Mouse (Mus musculus) testis, postnatal 14 days (tissue): ENCODE data around the gene Cyth3.

ENCODE experiments used
- DNase-seq: peaks from one replicate; pipeline ENCODE4 v3.0.0; 2021; ENCODE audit warnings: low spot score

The Cyth3 gene

DNA sequence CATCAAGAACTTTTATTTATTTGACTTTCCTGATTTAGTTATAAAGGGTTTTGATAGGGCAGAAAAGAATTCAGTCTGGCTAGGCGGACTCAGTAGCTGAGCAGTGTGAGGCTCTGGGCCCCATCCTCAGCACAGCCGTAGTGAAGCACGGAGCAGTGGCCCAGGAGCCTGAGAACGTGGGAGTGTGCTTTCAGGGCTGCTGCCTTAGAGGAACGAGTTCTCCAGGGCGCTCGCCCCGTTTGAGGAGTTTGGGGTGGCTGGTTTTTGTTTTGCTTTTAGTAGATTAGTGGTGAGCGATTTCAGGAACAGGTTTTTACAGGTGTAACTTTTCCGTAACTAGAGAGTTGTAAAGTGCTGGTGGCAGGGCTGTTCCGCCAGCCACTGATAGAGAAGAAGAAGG is 13.1 kb downstream of the Cyth3 start:
- DNase-seq, result no peak

GRCm38 (mm10) chr5:143636173-143636572 is 13.9 kb downstream of the Cyth3 start:
- no peak for DNase-seq

DNA sequence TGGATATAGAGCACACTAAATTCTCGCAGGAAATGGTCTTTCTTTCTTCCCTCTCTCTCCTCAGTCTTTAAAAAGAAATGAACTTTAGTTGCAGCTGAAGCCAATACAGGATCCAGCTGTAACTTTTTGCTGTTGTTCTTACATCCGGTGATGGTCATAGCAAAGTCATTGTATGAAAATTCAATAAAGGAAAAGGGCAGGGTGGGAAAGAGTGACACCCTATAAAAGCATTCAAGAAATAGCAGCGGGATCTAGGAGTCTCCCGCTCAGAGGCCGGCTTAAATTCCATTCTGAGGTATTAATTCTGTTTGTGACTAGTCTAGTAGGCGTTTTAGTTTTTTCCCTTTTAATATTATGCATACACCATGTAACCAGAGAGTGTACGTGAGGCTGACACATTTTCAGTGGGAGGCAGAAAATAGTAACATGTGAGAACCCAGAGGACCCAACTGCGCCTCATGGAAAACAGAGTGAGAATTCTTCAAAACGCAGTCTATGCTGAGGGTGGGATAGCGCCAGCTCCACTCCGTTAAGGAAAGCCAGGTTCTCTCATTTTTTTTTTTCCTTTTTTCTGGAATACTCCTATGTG is 15.7 kb downstream of the Cyth3 start:
- no peak for DNase-seq

GRCm38 (mm10) chr5:143638516-143639270 is 16.4 kb downstream of the Cyth3 start:
- no peak for DNase-seq

- no peak for DNase-seq
These were observed 17.1 kb downstream of the Cyth3 start for GRCm38 (mm10) chr5:143639329-143639728.

DNA sequence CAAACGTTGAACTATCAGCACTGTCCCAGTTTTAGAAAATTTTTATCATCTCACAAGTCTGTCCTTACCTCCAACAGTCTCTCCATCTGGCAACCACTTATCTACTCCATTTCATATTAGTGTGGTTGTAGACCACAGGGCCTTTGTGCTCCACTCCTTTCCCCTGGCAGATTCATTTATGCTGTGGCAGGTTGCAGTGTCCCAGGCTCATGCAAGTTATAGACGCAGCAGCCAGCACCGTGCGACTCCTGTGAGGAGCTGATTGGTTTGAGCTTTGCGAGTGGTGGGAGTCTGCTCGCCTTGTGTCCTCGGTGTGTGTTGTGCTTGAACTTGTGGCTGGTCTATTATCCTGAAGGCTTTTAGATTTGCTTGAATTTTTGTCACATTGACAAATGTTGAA is 17.6 kb downstream of the Cyth3 start:
- DNase-seq, result no peak

DNA sequence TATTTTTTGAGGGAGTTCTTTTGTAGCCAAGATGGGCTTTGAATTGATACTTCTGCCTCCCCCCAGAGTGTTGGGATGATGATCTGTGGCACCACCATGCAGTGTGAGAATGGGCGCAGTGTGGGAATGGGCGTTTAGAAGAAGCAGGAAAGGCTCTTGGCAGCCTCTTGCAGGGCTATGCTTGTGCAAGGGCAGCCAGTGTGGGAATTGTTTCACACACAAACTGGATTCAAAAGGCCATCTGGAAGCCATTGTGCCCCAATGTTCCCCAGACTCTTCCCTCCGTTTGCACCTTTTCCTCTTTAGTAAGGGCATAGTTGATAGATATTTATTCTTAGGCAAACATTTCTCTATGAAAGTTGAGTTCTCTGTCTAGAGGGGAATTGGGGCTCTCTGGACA is 19.3 kb downstream of the Cyth3 start:
- no peak for DNase-seq

DNA sequence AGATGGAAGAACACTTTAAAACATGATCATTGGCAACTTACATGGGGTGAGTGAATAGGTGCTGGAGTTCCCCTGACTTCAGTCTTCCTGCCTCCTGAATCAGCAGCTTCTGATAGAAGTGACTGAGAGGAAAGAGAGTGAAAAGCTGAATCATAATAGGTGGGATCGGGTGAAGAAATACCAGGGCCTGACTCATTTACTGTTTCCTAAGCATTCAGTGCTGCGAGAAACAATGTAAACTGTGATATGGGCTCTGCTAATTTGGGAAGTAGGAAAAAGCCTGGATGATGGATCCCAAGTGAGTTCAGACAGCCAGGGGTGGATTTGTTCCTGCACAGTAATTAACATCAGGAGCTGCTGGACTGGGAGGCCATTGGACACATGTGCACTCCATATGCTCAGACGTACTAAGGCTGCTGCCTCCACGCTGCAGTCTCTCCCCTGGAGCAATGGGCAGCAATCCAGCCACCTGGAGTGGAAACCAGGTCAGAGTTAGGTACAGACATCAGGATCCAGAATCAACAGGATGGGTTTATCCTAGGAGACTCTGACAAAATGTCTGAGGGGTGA is 20.1 kb downstream of the Cyth3 start:
- DNase-seq, result no peak

- DNase-seq, result no peak
These were observed 23.7 kb downstream of the Cyth3 start for GRCm38 (mm10) chr5:143645976-143646375.

GRCm38 (mm10) chr5:143647412-143647811 is 25.2 kb downstream of the Cyth3 start:
- no peak for DNase-seq

GRCm38 (mm10) chr5:143648058-143648457 is 25.8 kb downstream of the Cyth3 start:
- no peak for DNase-seq

- DNase-seq, result no peak
These were observed 26.9 kb downstream of the Cyth3 start for GRCm38 (mm10) chr5:143649168-143649567.

- DNase-seq, result no peak
These were observed 29.8 kb downstream of the Cyth3 start for GRCm38 (mm10) chr5:143651855-143652631.

- no peak for DNase-seq
These were observed 31.2 kb downstream of the Cyth3 start for GRCm38 (mm10) chr5:143653497-143653896.

DNA sequence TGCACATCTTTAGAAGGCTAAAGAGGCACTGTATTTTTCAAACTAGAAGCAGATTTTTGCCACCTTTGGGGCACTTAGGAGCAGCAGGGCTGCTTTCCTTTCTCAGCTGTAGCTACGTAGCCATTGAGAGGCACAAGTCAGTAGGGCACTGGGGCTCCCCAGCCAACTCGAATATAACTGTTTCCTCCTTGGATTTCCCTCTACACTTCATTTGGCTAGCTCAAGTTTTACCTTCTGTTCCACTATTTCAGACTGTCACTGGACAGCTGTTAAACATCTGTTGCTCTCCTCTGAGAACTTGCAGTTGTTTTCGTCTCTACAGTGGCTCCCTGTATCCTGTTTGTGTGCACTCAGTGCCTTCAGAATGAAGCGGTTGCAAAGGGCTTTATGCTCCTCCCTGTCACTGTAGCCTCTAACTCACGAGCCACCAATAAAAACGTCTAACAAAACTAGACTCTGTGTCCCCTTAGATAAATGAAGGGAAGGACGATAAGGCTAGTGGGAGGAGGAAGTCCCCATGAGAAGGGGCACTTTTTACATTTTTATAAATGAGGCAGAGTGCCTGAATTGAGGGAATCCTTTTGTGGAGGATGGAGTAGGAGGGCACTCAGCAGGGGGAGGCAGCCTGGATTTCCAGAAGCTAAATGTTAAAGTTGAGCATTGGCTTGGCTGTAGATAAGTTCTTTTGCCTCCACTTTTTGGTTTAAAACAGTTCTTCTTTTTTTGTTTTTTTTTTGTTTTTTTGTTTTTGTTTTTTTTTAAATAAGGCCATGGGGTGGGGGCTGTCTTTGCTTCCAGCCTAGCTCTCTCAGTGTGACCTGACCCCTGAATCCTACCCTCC is 32.6 kb downstream of the Cyth3 start:
- peak; percentile 22 for DNase-seq

GRCm38 (mm10) chr5:143655511-143655943 is 33.3 kb downstream of the Cyth3 start:
- DNase-seq, result no peak

DNA sequence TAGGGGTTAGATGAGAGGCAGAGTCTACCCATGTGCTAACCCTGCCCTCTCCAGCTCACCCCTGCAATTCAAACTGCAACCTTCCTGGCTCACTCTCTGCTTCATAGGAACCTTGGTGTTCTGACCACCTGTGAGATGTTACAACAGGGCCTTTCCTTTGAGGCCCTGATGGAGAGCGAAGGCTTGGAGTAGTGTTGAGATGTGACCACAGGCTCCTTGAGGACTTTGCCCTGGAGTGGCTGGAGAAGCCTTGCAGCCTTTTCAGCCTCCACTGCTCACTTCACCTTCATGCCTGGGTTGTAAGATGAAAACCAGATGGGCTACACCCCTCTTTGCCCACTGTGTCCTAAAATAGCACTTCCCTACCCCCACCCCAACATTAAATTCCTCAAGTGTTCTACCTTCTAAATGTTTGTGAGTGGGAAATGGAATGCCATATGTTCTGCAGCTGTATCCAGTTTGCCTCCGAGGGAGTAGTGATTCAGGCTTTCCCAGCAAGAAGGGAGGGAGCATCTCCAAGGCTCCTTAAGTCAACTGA is 34.5 kb downstream of the Cyth3 start:
- DNase-seq, result no peak

GRCm38 (mm10) chr5:143659021-143659523 is 36.8 kb downstream of the Cyth3 start:
- DNase-seq, result no peak

GRCm38 (mm10) chr5:143663074-143663687 is 40.9 kb downstream of the Cyth3 start:
- no peak for DNase-seq

GRCm38 (mm10) chr5:143665561-143665960 is 43.3 kb downstream of the Cyth3 start:
- no peak for DNase-seq

DNA sequence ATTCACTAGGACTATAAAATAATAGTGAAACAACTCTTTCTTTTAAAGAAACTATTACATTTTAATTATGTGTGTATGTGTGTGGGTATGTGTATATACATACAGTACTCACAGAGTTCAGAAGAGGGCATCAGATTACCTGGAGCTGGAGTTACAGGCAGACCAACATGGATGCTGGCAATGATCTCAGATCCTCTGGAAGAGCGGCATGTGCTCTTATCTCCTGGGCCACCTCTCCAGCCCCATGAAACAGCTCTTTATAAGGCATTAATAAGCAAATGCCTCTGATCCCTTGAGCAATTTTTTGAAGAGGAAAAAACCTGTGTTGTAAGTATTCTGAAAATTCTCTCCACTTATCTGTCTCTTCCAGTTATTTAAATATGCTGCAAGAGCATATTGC is 43.8 kb downstream of the Cyth3 start:
- no peak for DNase-seq
